Mouse (Mus musculus) liver, adult 2 months (tissue): ENCODE data around the gene Fdxacb1. TPM values are rescaled to one million over a fixed set of nuclear protein-coding genes. Genes with fewer than 3 reads are reported as not detected.

Source experiments
- DNase-seq: peaks from one replicate; pipeline ENCODE4 v3.0.0-alpha.2; 2011; ENCODE audit warnings: low read depth, low spot score; ENCODE audit errors: extremely low read depth
- H3K27ac ChIP-seq: fragments of 200-500 bp; replicated peaks from 2 replicates; pipeline ENCODE4 v1.5.1; 2012; ENCODE audit warnings: low read depth, mild to moderate bottlenecking, control low read depth, inconsistent platforms, low read length; ENCODE audit not compliant: insufficient read depth
- H3K27me3 ChIP-seq: fragments of 200-500 bp; 2 replicates; pipeline ENCODE4 v1.6.1; 2012; ENCODE audit warnings: mild to moderate bottlenecking, moderate library complexity, low read length, inconsistent platforms; ENCODE audit not compliant: control insufficient read depth, insufficient read depth
- H3K36me3 ChIP-seq: fragments of 200-500 bp; 2 replicates; pipeline ENCODE4 v1.6.1; 2012; ENCODE audit warnings: low read length, inconsistent platforms; ENCODE audit not compliant: control insufficient read depth, insufficient read depth
- H3K4me1 ChIP-seq: fragments of 200-500 bp; 2 replicates; pipeline ENCODE4 v1.6.1; 2011; ENCODE audit warnings: low read length; ENCODE audit not compliant: control insufficient read depth, insufficient read depth
- H3K4me3 ChIP-seq: fragments of 200-500 bp; 2 replicates; pipeline ENCODE4 v1.5.1; 2011; ENCODE audit warnings: low read depth, mild to moderate bottlenecking, control low read depth, low read length, moderate library complexity; ENCODE audit not compliant: insufficient read depth
- H3K79me2 ChIP-seq: fragments of 200-500 bp; 2 replicates; pipeline ENCODE4 v1.6.1; 2012; ENCODE audit warnings: inconsistent platforms, mild to moderate bottlenecking, low read length, moderate library complexity; ENCODE audit not compliant: control insufficient read depth, insufficient read depth
- H3K9ac ChIP-seq: fragments of 200-500 bp; 2 replicates; pipeline ENCODE4 v1.6.1; 2012; ENCODE audit warnings: low read depth, mild to moderate bottlenecking, control low read depth, inconsistent platforms, low read length
- CTCF ChIP-seq: fragments of 200-500 bp; IDR thresholded peaks from 2 replicates; pipeline ENCODE4 v1.5.1; 2011; ENCODE audit warnings: low read depth, low read length, control low read depth
- POLR2A ChIP-seq: fragments of 200-500 bp; IDR thresholded peaks from 2 replicates; pipeline ENCODE4 v1.6.1; 2011; ENCODE audit warnings: low read length, control low read depth; ENCODE audit not compliant: insufficient read depth; ENCODE audit errors: extremely low read depth
- WGBS: fragments of 180-500 bp; shearing (Covaris S2); methylation state at CpG from one replicate; pipeline ENCODE4 v1.1.7; 2018; 5-methylcytosine and 5-hydroxymethylcytosine counted together
- polyA plus RNA-seq: library from polyadenylated mRNA; depleted of rRNA; stranded (reverse); fragments of >200 nt; gene quantifications from 2 replicates; pipeline ENCODE4 v1.2.3, GENCODE M21; 2012; rRNA removed
- total RNA-seq: library from RNA; depleted of rRNA; stranded (reverse); fragments of >200 nt; gene quantifications from 2 replicates; pipeline ENCODE4 v1.2.3, GENCODE M21; 2014; rRNA removed

Gene Fdxacb1
- total and polyA plus RNA-seq, 2 experiments: 2.6 to 4.7 TPM

DNA sequence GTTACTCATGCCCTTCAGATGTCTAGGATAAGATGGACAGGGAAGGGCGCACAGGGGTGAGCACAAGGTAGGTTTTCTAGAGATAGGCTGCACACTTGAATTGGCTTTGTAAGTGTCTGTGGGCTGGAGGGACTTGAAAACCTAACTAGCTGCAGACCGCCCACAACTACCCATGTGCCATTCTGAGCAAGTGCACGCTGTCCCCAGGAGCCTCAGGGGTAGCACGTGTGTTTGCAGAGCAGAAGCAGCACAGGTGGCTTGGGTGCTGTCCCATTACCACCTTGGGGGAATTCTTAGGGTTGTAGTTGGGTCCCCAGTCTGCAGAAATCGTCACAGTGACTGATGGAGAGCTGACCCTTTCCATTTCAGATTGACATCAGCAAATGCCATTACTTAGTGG lies 54.2 kb downstream of the Fdxacb1 start:
- Histone ChIP-seq H3K9ac (no peak overlapping the region), H3K4me3 (no peak overlapping the region), H3K36me3 (peaks cover 4% of the 10 kb centered on the region), H3K4me1 (no peaks in the 10 kb centered on the region), H3K79me2 (no peaks in the 10 kb centered on the region), H3K27ac (no peak overlapping the region), H3K27me3 (no peaks in the 10 kb centered on the region)
- TF ChIP-seq CTCF: no peak
- no peak for TF ChIP-seq POLR2A
- 97% methylated on average over 5 of the region's 5 CpGs for WGBS
- no peak for DNase-seq

Other genes with a start within 250 kb of the Fdxacb1 start
- 82.9 and 103 TPM in 2 replicates for gene Pts, start 239.5 kb upstream of the Fdxacb1 start, total RNA-seq
- 25.5 and 34.4 TPM in 2 replicates for gene Pts, start 239.5 kb upstream of the Fdxacb1 start, polyA plus RNA-seq
- gene Il18, start 213.4 kb upstream of the Fdxacb1 start, total RNA-seq: 27.1 and 32.8 TPM in 2 replicates
- 11.1 and 15.4 TPM in 2 replicates for gene Il18, start 213.4 kb upstream of the Fdxacb1 start, polyA plus RNA-seq
- 18.7 and 24.3 TPM in 2 replicates for gene Bco2, start 213.1 kb upstream of the Fdxacb1 start, total RNA-seq
- 6.0 and 8.8 TPM in 2 replicates for gene Bco2, start 213.1 kb upstream of the Fdxacb1 start, polyA plus RNA-seq
- gene Tex12, start 206.9 kb upstream of the Fdxacb1 start, total RNA-seq: 0.20 and 0.55 TPM in 2 replicates
- gene Tex12, start 206.9 kb upstream of the Fdxacb1 start, polyA plus RNA-seq: 0.16 TPM in 1 of 2 replicates, not detected in the other
- 339 and 354 TPM in 2 replicates for gene Sdhd, start 164.4 kb upstream of the Fdxacb1 start, total RNA-seq
- 363 and 441 TPM in 2 replicates for gene Sdhd, start 164.4 kb upstream of the Fdxacb1 start, polyA plus RNA-seq
- 179 and 215 TPM in 2 replicates for gene Timm8b, start 164.3 kb upstream of the Fdxacb1 start, total RNA-seq
- 63.0 and 81.3 TPM in 2 replicates for gene Timm8b, start 164.3 kb upstream of the Fdxacb1 start, polyA plus RNA-seq
- gene Pih1d2, start 150.9 kb upstream of the Fdxacb1 start, total RNA-seq: 0.74 and 1.0 TPM in 2 replicates
- gene Pih1d2, start 150.9 kb upstream of the Fdxacb1 start, polyA plus RNA-seq: 0.24 and 0.47 TPM in 2 replicates
- gene Nkapd1, start 150.8 kb upstream of the Fdxacb1 start, total RNA-seq: 4.0 and 5.8 TPM in 2 replicates
- 2.6 and 2.8 TPM in 2 replicates for gene Nkapd1, start 150.8 kb upstream of the Fdxacb1 start, polyA plus RNA-seq
- 39.5 and 41.1 TPM in 2 replicates for gene Dlat, start 108.5 kb upstream of the Fdxacb1 start, total RNA-seq
- gene Dlat, start 108.5 kb upstream of the Fdxacb1 start, polyA plus RNA-seq: 20.9 and 25.5 TPM in 2 replicates
- gene Dixdc1, start 28.7 kb upstream of the Fdxacb1 start, total RNA-seq: 20.3 and 22.8 TPM in 2 replicates
- gene Dixdc1, start 28.7 kb upstream of the Fdxacb1 start, polyA plus RNA-seq: 3.7 and 4.6 TPM in 2 replicates
- gene 2310030G06Rik, start 21.7 kb upstream of the Fdxacb1 start, total RNA-seq: 14.9 and 15.7 TPM in 2 replicates
- gene 2310030G06Rik, start 21.7 kb upstream of the Fdxacb1 start, polyA plus RNA-seq: 13.9 and 14.9 TPM in 2 replicates
- 1.3 and 2.4 TPM in 2 replicates for gene Cryab, start 16.9 kb upstream of the Fdxacb1 start, total RNA-seq
- gene Cryab, start 16.9 kb upstream of the Fdxacb1 start, polyA plus RNA-seq: 5.5 and 6.6 TPM in 2 replicates
- gene Hspb2, start 15.9 kb upstream of the Fdxacb1 start, total RNA-seq: 0.55 TPM in 1 of 2 replicates, not detected in the other
- gene Hspb2, start 15.9 kb upstream of the Fdxacb1 start, polyA plus RNA-seq: 0.88 and 1.1 TPM in 2 replicates
- gene Alg9, start 6.8 kb downstream of the Fdxacb1 start, total RNA-seq: 16.0 and 16.2 TPM in 2 replicates
- gene Alg9, start 6.8 kb downstream of the Fdxacb1 start, polyA plus RNA-seq: 14.7 and 16.3 TPM in 2 replicates
- gene 1110032A03Rik, start 7.3 kb downstream of the Fdxacb1 start, total RNA-seq: 46.4 and 58.8 TPM in 2 replicates
- 41.1 and 43.2 TPM in 2 replicates for gene 1110032A03Rik, start 7.3 kb downstream of the Fdxacb1 start, polyA plus RNA-seq
- 10.3 and 10.8 TPM in 2 replicates for gene Ppp2r1b, start 77.1 kb downstream of the Fdxacb1 start, total RNA-seq
- 5.2 and 6.5 TPM in 2 replicates for gene Ppp2r1b, start 77.1 kb downstream of the Fdxacb1 start, polyA plus RNA-seq
- 8.5 and 8.7 TPM in 2 replicates for gene Sik2, start 240.8 kb downstream of the Fdxacb1 start, total RNA-seq
- gene Sik2, start 240.8 kb downstream of the Fdxacb1 start, polyA plus RNA-seq: 6.3 and 6.4 TPM in 2 replicates